Mouse (Mus musculus) cerebral cortex, adult 2 months (tissue): ENCODE results near the gene Grin2c.

ENCODE experiments used
- WGBS: fragments of 180-500 bp; shearing (Covaris S2); methylation state at CpG from one replicate; pipeline ENCODE4 v1.1.7; 2018; 5-methylcytosine and 5-hydroxymethylcytosine counted together

The Grin2c gene

GRCm38 (mm10) chr11:115208126-115208525, 58.9 kb downstream of the Grin2c start:
- WGBS = 83% methylated on average over 12 of the region's 12 CpGs

GRCm38 (mm10) chr11:115202756-115203155, 64.3 kb downstream of the Grin2c start:
- 95% methylated on average over 9 of the region's 9 CpGs for WGBS

- 17% methylated on average over 12 of the region's 12 CpGs for WGBS
Observed at GRCm38 (mm10) chr11:115202316-115202715, 64.7 kb downstream of the Grin2c start.

- 86% methylated on average over 4 of the region's 4 CpGs for WGBS
Observed at GRCm38 (mm10) chr11:115200520-115200919, 66.5 kb downstream of the Grin2c start.
